Mouse (Mus musculus) myocyte (in vitro differentiated cells): ENCODE data around the gene BC030499.

Source experiments
- MAX ChIP-seq: IDR thresholded peaks from one replicate; pipeline ENCODE4 v1.6.1; 2011; ENCODE audit warnings: low read depth, mild to moderate bottlenecking, control low read depth
- MYOG ChIP-seq, 3 experiments: IDR thresholded peaks; one replicate each; pipeline ENCODE4 v1.6.1; 2011; ENCODE audit warnings: control low read depth in 2 of 3, low read depth in 2 of 3, mild to moderate bottlenecking in 2 of 3; ENCODE audit not compliant: insufficient read length in 2 of 3, control insufficient read depth in 1 of 3, insufficient read depth in 1 of 3
- POLR2A ChIP-seq: IDR thresholded peaks from one replicate; pipeline ENCODE4 v1.6.1; 2011; ENCODE audit warnings: low read depth, mild to moderate bottlenecking, control low read depth, moderate library complexity; ENCODE audit not compliant: insufficient read length
- POLR2AphosphoS2 ChIP-seq: IDR thresholded peaks from one replicate; pipeline ENCODE4 v1.6.1; 2011; ENCODE audit warnings: low read depth, control low read depth; ENCODE audit not compliant: insufficient read length
- TCF12 ChIP-seq: IDR thresholded peaks from one replicate; pipeline ENCODE4 v1.6.1; 2011; ENCODE audit warnings: mild to moderate bottlenecking, control low read depth; ENCODE audit not compliant: poor library complexity, insufficient read depth, severe bottlenecking
- USF1 ChIP-seq: IDR thresholded peaks from one replicate; pipeline ENCODE4 v1.6.1; 2011; ENCODE audit warnings: low read depth, mild to moderate bottlenecking, control low read depth, moderate library complexity

- TF ChIP-seq POLR2A (no peak), MYOG (IDR thresholded peaks at IDR 0.05; ENCODE audit: control insufficient read depth in 1 of 3, insufficient read depth in 1 of 3, insufficient read length in 2 of 3, low read depth in 2 of 3) (no peak), TCF12 (no peak), POLR2AphosphoS2 (no peak), USF1 (no peak), MAX (no peak)
Measured at GRCm38 (mm10) chr11:78247012-78247348, 43.7 kb upstream of the BC030499 start.
